Mouse (Mus musculus) neural tube, embryonic 13.5 days (tissue): ENCODE data around the gene Ctsw. TPM values are rescaled to one million over a fixed set of nuclear protein-coding genes. Genes with fewer than 3 reads are reported as not detected.

Source experiments
- ATAC-seq: fragments of 200-750 bp; cut with Nextera tagmentation; 2 replicates; pipeline ENCODE4 v1.8.0; 2017; ENCODE audit warnings: low read depth, mild to moderate bottlenecking, moderate TSS enrichment, moderate library complexity
- H3K27ac ChIP-seq: fragments of 300-500 bp; sonication (generic); replicated peaks from 2 replicates; pipeline ENCODE4 v1.5.1; 2015; ENCODE audit warnings: moderate library complexity, mild to moderate bottlenecking, inconsistent platforms
- H3K27me3 ChIP-seq: fragments of 300-500 bp; sonication (generic); 2 replicates; pipeline ENCODE4 v1.6.1; 2015; ENCODE audit warnings: mild to moderate bottlenecking, inconsistent platforms
- H3K36me3 ChIP-seq: fragments of 300-500 bp; sonication (generic); 2 replicates; pipeline ENCODE4 v1.6.1; 2015; ENCODE audit warnings: mild to moderate bottlenecking, inconsistent platforms
- H3K4me1 ChIP-seq: fragments of 300-500 bp; sonication (generic); replicated peaks from 2 replicates; pipeline ENCODE4 v1.6.1; 2015; ENCODE audit warnings: inconsistent platforms
- H3K4me2 ChIP-seq: fragments of 300-500 bp; sonication (generic); 2 replicates; pipeline ENCODE4 v1.6.1; 2015; ENCODE audit warnings: inconsistent platforms, mild to moderate bottlenecking, moderate library complexity
- H3K4me3 ChIP-seq: fragments of 300-500 bp; sonication (generic); 2 replicates; pipeline ENCODE4 v1.5.1; 2015; ENCODE audit warnings: mild to moderate bottlenecking, inconsistent platforms
- H3K9ac ChIP-seq: fragments of 300-500 bp; sonication (generic); 2 replicates; pipeline ENCODE4 v1.6.1; 2015; ENCODE audit warnings: moderate library complexity, mild to moderate bottlenecking, inconsistent platforms
- H3K9me3 ChIP-seq: fragments of 300-500 bp; sonication (generic); 2 replicates; pipeline ENCODE4 v1.6.1; 2016; ENCODE audit warnings: inconsistent platforms
- WGBS: fragments of 180-500 bp; shearing (Covaris S2); methylation state at CpG from one replicate; pipeline ENCODE4 v1.1.7; 2015; 5-methylcytosine and 5-hydroxymethylcytosine counted together
- polyA plus RNA-seq: library from polyadenylated mRNA; unstranded; fragments of >200 nt; fragmentation: Nextera tagmentation; extraction: Ambion mirVana; gene quantifications from 2 replicates; pipeline ENCODE4 v1.2.1, GENCODE M21; 2015

The Ctsw gene
- polyA plus RNA-seq, 1 experiment from 2014 or later, result 3.2 TPM

DNA sequence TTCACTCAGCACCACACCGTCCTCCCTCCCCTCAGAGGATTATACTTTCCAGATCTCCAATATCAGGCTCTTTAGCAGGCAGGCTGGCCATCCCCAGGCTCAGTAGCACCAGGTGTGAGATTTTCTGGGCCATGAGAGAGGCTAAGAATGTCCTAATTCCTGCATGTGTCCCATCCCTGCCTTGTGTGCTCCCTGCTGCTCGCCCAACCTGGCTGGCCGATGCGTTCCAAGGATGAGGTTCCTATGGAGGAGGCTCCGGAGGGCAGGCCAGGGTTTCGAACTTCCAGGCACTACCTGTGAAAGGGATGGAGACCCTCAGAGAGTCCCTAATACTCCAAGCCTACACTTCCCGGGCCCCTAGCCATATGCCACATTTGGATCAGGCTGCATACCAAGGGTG is 17.5 kb upstream of the Ctsw start:
- Histone ChIP-seq H3K27ac (no peak overlapping the region), H3K9ac (no peak overlapping the region), H3K36me3 (peaks cover 58% of the 10 kb centered on the region), H3K4me2 (no peak overlapping the region), H3K4me1 (peaks cover 35% of the 10 kb centered on the region), H3K9me3 (no peaks in the 10 kb centered on the region), H3K27me3 (no peaks in the 10 kb centered on the region), H3K4me3 (no peak overlapping the region)
- no peak for ATAC-seq
- 94% methylated on average over 7 of the region's 7 CpGs for WGBS

GRCm38 (mm10) chr19:5485371-5485770 is 17.1 kb upstream of the Ctsw start:
- Histone ChIP-seq H3K4me2 (no peak overlapping the region), H3K9ac (0 out of 2 replicates have a peak overlapping the region, but pooled peaks have one; percentile 1), H3K27me3 (no peaks in the 10 kb centered on the region), H3K4me1 (peaks cover 35% of the 10 kb centered on the region), H3K4me3 (no peak overlapping the region), H3K9me3 (no peaks in the 10 kb centered on the region), H3K36me3 (peaks cover 62% of the 10 kb centered on the region), H3K27ac (no peak overlapping the region)
- no peak for ATAC-seq
- WGBS, result 96% methylated on average over 8 of the region's 8 CpGs

DNA sequence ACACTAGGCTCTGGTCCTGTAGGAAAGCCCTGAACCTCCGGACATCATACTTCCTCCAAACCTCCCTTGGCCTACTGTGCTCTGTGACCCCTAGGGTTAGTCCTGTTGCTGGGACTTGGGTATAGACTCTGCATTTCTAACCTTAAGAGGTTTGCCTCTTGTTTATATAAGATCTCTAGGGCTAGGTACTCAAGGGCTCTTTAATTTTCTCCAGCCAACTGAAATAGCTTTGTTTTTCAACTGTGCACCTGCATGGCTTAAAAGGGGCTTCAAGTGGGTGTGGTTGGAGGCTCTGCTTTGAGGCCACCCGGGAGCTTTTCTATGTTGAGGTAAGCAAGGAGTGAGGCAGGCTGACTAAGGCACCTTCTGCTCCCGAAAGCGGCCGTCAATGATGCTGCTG is 16.2 kb upstream of the Ctsw start:
- Histone ChIP-seq H3K9ac (0 out of 2 replicates have a peak overlapping the region, but pooled peaks have one; percentile 38), H3K27me3 (no peaks in the 10 kb centered on the region), H3K9me3 (no peaks in the 10 kb centered on the region), H3K4me1 (peaks cover 29% of the 10 kb centered on the region), H3K36me3 (peaks cover 69% of the 10 kb centered on the region), H3K4me3 (no peak overlapping the region), H3K4me2 (no peak overlapping the region), H3K27ac (no peak overlapping the region)
- WGBS, result 92% methylated on average over 5 of the region's 5 CpGs
- ATAC-seq, result no peak

- H3K27ac ChIP-seq, result no peak overlapping the region
- H3K4me1 ChIP-seq, result peaks cover 21% of the 10 kb centered on the region
- no peaks in the 10 kb centered on the region for H3K9me3 ChIP-seq
- no peaks in the 10 kb centered on the region for H3K27me3 ChIP-seq
- H3K9ac ChIP-seq, result no peak overlapping the region
- H3K4me2 ChIP-seq, result no peak overlapping the region
- no peak for ATAC-seq
- peaks cover 77% of the 10 kb centered on the region for H3K36me3 ChIP-seq
- no peak overlapping the region for H3K4me3 ChIP-seq
- 96% methylated on average over 19 of the region's 19 CpGs for WGBS
These were observed 15.4 kb upstream of the Ctsw start for GRCm38 (mm10) chr19:5483386-5484359.

DNA sequence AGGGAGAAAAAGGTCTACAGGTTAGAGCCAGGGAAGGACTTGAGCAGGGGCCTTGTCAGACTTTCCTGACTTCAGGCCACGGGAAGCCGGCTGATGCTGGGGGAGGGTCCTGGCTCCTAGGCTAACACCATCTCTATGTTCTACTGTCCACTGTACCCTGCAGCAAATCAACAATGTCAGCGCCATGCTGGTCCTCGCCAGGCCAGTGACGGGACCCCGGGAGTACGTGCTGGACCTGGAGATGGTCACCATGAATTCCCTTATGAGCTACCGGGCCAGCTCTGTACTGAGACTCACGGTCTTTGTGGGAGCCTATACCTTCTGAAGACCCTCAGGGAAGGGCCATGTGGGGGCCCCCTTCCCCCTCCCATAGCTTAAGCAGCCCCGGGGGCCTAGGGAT is 13.1 kb upstream of the Ctsw start:
- H3K9ac ChIP-seq, result no peak overlapping the region
- 93% methylated on average over 10 of the region's 10 CpGs for WGBS
- H3K27me3 ChIP-seq, result no peaks in the 10 kb centered on the region
- ATAC-seq, result no peak
- no peak overlapping the region for H3K4me3 ChIP-seq
- H3K4me1 ChIP-seq, result peaks cover 20% of the 10 kb centered on the region
- peaks cover 80% of the 10 kb centered on the region for H3K36me3 ChIP-seq
- no peak overlapping the region for H3K27ac ChIP-seq
- no peaks in the 10 kb centered on the region for H3K9me3 ChIP-seq
- no peak overlapping the region for H3K4me2 ChIP-seq

DNA sequence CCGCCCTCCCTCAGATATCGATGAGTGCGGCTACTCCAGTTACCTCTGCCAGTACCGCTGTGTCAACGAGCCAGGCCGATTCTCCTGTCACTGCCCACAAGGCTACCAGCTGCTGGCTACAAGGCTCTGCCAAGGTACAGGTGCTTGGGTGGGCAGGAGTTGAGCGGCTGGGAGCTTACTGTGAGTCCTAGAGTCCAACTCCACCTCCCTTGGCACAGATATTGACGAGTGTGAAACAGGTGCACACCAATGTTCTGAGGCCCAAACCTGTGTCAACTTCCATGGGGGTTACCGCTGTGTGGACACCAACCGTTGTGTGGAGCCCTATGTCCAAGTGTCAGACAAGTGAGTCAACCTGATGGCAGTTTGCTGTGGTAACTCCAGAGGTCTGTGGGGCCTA is 11.7 kb upstream of the Ctsw start:
- Histone ChIP-seq H3K4me2 (no peak overlapping the region), H3K9me3 (no peaks in the 10 kb centered on the region), H3K9ac (no peak overlapping the region), H3K27ac (no peak overlapping the region), H3K36me3 (peaks cover 66% of the 10 kb centered on the region), H3K27me3 (no peaks in the 10 kb centered on the region), H3K4me1 (peaks cover 27% of the 10 kb centered on the region), H3K4me3 (no peak overlapping the region)
- ATAC-seq, result no peak
- 92% methylated on average over 10 of the region's 10 CpGs for WGBS

GRCm38 (mm10) chr19:5477668-5478300 is 9.5 kb upstream of the Ctsw start:
- H3K27ac ChIP-seq, result no peak overlapping the region
- H3K4me2 ChIP-seq, result no peak overlapping the region
- no peak overlapping the region for H3K4me3 ChIP-seq
- 90% methylated on average over 18 of the region's 18 CpGs for WGBS
- no peaks in the 10 kb centered on the region for H3K27me3 ChIP-seq
- H3K36me3 ChIP-seq, result peaks cover 44% of the 10 kb centered on the region
- no peak overlapping the region for H3K9ac ChIP-seq
- H3K9me3 ChIP-seq, result no peaks in the 10 kb centered on the region
- peaks cover 40% of the 10 kb centered on the region for H3K4me1 ChIP-seq
- no peak for ATAC-seq

DNA sequence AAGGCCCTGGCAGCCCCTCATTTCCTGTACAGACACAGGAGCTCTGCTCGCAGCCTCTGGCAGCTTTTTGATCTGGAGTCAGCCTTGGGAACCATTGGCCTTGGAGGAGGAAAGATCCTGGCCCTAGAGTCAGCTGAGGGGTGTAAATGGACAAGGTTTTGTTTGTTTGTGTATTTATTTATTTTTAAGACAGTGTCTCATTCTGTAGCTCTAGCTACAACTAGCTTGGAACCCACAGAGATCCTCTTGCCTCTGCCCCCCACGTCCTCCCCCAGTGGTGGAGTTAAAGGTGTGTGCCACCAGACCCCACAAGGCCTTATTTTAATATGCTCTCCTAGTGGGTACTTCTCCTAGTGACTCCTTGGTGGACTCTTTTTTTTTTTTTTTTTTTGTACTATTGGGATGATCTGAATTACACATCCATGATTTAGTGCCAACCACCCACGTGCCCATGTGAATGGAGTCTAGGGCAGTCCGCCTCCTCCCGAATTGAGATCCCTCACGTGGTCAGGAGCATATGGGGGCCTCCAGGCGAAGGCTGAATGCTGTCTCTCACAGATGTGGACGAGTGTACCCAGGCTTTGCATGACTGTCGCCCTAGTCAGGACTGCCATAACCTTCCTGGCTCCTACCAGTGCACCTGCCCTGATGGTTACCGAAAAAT is 8.8 kb upstream of the Ctsw start:
- ATAC-seq, result no peak
- WGBS, result 73% methylated on average over 10 of the region's 10 CpGs

DNA sequence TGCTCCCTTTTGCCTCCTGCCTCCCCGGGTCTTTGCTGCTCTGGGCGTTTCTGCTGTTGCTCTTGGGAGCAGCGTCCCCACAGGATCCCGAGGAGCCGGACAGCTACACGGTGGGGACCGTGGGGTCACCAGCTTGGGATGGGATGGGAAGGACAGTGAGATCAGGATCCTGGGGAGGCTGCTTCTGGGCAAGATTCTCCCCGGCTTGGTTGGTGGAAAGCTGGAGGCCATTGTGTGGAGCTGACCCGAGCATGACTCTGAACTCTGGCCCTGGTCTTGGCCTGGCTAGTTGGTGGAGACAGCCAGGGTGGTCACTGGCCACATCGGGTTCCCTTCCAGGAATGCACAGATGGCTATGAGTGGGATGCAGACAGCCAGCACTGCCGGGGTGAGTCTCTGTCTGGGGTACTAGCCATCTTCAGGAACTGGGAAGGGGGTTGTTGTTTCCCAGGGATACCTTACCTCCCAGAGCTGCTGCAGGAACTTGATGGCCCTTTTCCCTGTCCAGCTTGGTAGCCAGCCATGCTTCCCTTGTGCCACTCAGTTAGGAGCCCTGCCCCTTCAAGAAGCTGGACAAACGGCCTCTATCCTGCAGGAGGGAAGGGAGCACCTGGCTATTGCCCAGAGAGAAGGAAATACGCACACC is 6.9 kb upstream of the Ctsw start:
- H3K27ac ChIP-seq, result peak overlapping the region; percentile 74
- H3K27me3 ChIP-seq, result no peaks in the 10 kb centered on the region
- H3K4me3 ChIP-seq, result peak overlapping the region; percentile 52
- H3K4me1 ChIP-seq, result peaks cover 40% of the 10 kb centered on the region
- ATAC-seq, result peak; percentile 28; the same call in 1 of the 2 replicates
- 21% methylated on average over 13 of the region's 13 CpGs for WGBS
- peak overlapping the region; percentile 83 for H3K4me2 ChIP-seq
- no peaks in the 10 kb centered on the region for H3K9me3 ChIP-seq
- H3K9ac ChIP-seq, result peak overlapping the region; percentile 72
- peaks cover 18% of the 10 kb centered on the region; the same call in 1 of the 2 replicates for H3K36me3 ChIP-seq

More for the DNA sequence above, 8.8 kb upstream of the Ctsw start:
- peaks cover 40% of the 10 kb centered on the region for H3K4me1 ChIP-seq
- no peak overlapping the region for H3K4me3 ChIP-seq
- H3K4me2 ChIP-seq, result no peak overlapping the region
- H3K36me3 ChIP-seq, result peaks cover 37% of the 10 kb centered on the region
- no peaks in the 10 kb centered on the region for H3K9me3 ChIP-seq
- H3K27me3 ChIP-seq, result no peaks in the 10 kb centered on the region
- no peak overlapping the region for H3K27ac ChIP-seq
- no peak overlapping the region for H3K9ac ChIP-seq

DNA sequence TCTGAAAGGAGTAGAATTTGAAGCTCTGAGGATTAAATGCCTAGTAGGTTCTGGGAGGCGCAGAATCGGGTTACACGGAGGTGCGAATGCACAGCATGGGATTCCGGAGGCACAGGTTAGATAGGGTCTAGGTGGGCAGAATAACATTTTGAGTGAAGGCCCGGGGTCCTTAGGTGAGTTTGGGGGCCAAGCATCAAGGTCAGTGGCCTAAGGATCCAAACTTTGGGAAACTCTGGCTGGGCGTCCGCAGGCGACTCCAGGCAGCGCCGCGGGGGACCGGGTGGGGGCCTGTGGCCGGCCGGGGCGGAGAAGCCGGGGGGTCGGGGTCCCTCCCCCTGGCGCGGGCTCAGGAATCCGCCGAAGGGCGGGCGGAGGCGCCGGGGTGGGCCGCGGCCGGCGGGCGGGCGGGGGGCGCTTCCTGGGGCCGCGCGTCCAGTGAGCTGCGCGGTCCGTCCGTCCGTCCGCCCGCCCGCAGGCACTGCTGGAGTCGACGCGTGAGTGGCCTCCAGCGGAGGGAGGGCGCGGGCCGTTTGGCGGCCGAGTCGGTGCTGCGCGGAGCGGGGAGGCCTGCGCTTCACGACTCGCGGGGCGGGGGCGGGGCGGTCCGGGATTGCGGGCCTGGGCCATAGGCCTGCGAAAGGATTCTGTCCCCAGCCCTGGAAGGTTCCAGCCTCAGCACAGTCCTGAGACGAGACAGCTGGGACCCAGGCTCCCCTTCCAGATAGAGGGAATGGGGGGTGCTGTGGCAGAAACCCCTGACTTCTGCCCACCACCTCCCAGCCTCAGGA is 6.2 kb upstream of the Ctsw start:
- peak overlapping the region; percentile 52 for H3K4me3 ChIP-seq
- peak overlapping the region; percentile 74 for H3K27ac ChIP-seq
- peak overlapping the region; percentile 72 for H3K9ac ChIP-seq
- no peaks in the 10 kb centered on the region for H3K27me3 ChIP-seq
- no peaks in the 10 kb centered on the region for H3K9me3 ChIP-seq
- 1% methylated on average over 48 of the region's 68 CpGs for WGBS
- 0 out of 2 replicates have a peak, but pooled peaks cover 13% of the 10 kb centered on the region for H3K36me3 ChIP-seq
- H3K4me1 ChIP-seq, result peaks cover 40% of the 10 kb centered on the region
- ATAC-seq, result peak; percentile 46
- peak overlapping the region; percentile 83 for H3K4me2 ChIP-seq

DNA sequence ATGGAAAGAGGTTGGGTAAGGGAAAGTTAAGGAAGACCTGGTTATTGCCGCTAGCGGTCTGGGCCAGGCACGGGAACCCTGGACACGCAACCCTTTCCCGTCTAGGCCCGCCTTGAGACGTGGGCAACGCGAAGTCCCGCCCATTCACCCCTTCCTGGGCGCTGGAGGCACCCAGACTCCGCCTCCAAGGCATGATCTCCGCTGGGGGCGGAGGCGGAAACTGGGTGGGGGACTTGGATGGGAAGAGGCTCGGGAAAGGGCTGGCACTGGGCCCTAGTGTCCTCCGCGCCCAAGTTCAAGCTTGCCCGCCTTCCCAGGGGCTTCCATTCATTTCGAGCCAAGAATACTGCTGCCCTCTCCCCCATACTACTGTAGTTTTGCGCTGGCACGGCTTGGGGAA is 5.4 kb upstream of the Ctsw start, which contains the start of gene Efemp2:
Gene Efemp2 (plus strand): TSS at position 235 of the 400 bp plus-strand sequence.
- H3K4me2 ChIP-seq, result peak within 1 kb of the TSS; percentile 83
- 2% methylated on average over 22 of the region's 22 CpGs for WGBS
- H3K9ac ChIP-seq, result peak within 1 kb of the TSS; percentile 72
- H3K9me3 ChIP-seq, result no peaks in the 10 kb centered on the region
- H3K4me3 ChIP-seq, result peak within 1 kb of the TSS; percentile 52
- H3K4me1 ChIP-seq, result peaks cover 40% of the 10 kb centered on the region
- H3K27ac ChIP-seq, result peak within 1 kb of the TSS; percentile 74
- no peaks in the 10 kb centered on the region for H3K27me3 ChIP-seq
- ATAC-seq, result peak; percentile 48
- H3K36me3 ChIP-seq, result 0 out of 2 replicates have a peak, but pooled peaks cover 5% of the 10 kb centered on the region
